Mouse (Mus musculus) olfactory bulb, adult 2 months (tissue): ENCODE results near the gene Frat2.

ENCODE experiments used
- CTCF ChIP-seq: fragments of 200-500 bp; IDR thresholded peaks from 2 replicates; pipeline ENCODE4 v1.5.1; 2012; ENCODE audit warnings: low read depth, mild to moderate bottlenecking, low read length, moderate library complexity; ENCODE audit not compliant: insufficient read depth
- POLR2A ChIP-seq: fragments of 200-500 bp; IDR thresholded peaks from 2 replicates; pipeline ENCODE4 v1.6.1; 2012; ENCODE audit warnings: mild to moderate bottlenecking, low read depth, low read length, moderate library complexity; ENCODE audit not compliant: insufficient read depth

DNA sequence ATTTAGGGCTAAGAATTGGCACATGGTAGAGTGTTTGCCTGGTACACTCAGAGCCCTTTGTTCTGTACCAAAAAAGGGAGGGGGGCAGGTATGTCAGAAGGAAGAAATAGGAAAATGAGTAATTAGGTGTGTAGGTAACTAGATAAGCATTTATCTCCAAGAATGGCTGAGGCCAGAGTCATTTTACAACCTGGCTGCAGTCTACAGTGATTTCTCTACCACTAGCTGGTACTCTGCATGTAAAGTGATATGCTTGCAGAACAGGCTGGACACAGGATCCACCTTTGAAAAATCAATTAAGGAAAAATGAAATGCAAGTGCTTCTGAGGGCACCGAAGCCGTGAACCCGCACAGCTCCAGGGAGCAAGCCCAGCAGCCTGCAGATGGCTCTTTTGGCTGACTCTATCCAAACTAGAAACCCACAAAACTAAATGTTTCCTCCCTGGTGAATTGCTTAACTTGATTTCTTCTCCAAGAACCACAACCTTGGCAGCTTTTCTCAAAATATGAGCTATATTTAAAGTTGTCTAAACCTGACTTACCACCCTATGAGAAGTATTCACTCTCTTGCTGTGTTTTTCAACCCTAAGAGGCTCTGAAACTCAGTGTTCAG is 51.7 kb downstream of the Frat2 start:
- no peak for TF ChIP-seq CTCF
- TF ChIP-seq POLR2A: no peak
